Mouse (Mus musculus) testis, adult 2 months (tissue): Measurements from ENCODE around the gene Ppara.

Experiments used
- CTCF ChIP-seq: fragments of 200-500 bp; IDR thresholded peaks from 2 replicates; pipeline ENCODE4 v1.5.1; 2012; ENCODE audit warnings: low read depth, mild to moderate bottlenecking, inconsistent platforms, low read length, moderate library complexity; ENCODE audit not compliant: control insufficient read depth, insufficient read depth, insufficient replicate concordance
- POLR2A ChIP-seq: fragments of 200-500 bp; IDR thresholded peaks from 2 replicates; pipeline ENCODE4 v1.6.1; 2012; ENCODE audit warnings: low read depth, mild to moderate bottlenecking, inconsistent platforms, low read length, moderate library complexity; ENCODE audit not compliant: control insufficient read depth

GRCm38 (mm10) chr15:85841796-85842360 is 107.1 kb downstream of the Ppara start:
- TF ChIP-seq POLR2A (no peak), CTCF (no peak)
